Mouse (Mus musculus) embryo, embryonic 11 days (tissue): Measurements from ENCODE around the gene Dnpep.

ENCODE experiments used
- DNase-seq: peaks from one replicate; pipeline ENCODE4 v3.0.0-alpha.2; 2015

Gene Dnpep

GRCm38 (mm10) chr1:75262969-75263951 lies 54.5 kb downstream of the Dnpep start:
- DNase-seq = peak; percentile 89

GRCm38 (mm10) chr1:75261278-75261677 lies 56.5 kb downstream of the Dnpep start:
- no peak for DNase-seq
